Mouse (Mus musculus): ENCODE measurements around the gene Npc2.

- no peak for TF ChIP-seq CTCF (IDR thresholded peaks at IDR 0.05; ENCODE audit: low read depth)
- TF ChIP-seq EP300 (IDR thresholded peaks at IDR 0.05; ENCODE audit: low read depth) = no peak
Measured at GRCm38 (mm10) chr12:84794647-84795046, 21.7 kb upstream of the Npc2 start.

Data from heart, postnatal 0 days (tissue).